Mouse (Mus musculus) stomach, embryonic 16.5 days (tissue): ENCODE measurements at regions not wholly inside any gene's neighbourhood (a gene's known extent, or its start where the extent isn't known, plus 50 kb on each side); places are given as distances from the start of the nearest gene placed in this dataset.

Experiments used
- ATAC-seq: fragments of 200-750 bp; cut with Nextera tagmentation; 2 replicates; pipeline ENCODE4 v1.8.0; 2017; ENCODE audit warnings: moderate number of reproducible peaks, moderate TSS enrichment; ENCODE audit not compliant: insufficient read depth, low FRiP score
- H3K27ac ChIP-seq: fragments of 300-500 bp; sonication (generic); 2 replicates; pipeline ENCODE4 v1.5.1; 2014; ENCODE audit warnings: low read length
- H3K27me3 ChIP-seq: fragments of 300-500 bp; sonication (generic); 2 replicates; pipeline ENCODE4 v1.6.1; 2014; ENCODE audit warnings: low read length, control low read depth, mixed read lengths; ENCODE audit not compliant: control insufficient read depth, insufficient read depth
- H3K36me3 ChIP-seq: fragments of 300-500 bp; sonication (generic); 2 replicates; pipeline ENCODE4 v1.6.1; 2014; ENCODE audit warnings: low read length; ENCODE audit not compliant: control insufficient read depth, insufficient read depth
- H3K4me1 ChIP-seq: fragments of 300-500 bp; sonication (generic); 2 replicates; pipeline ENCODE4 v1.6.1; 2014; ENCODE audit warnings: low read length, control low read depth, mixed read lengths; ENCODE audit not compliant: control insufficient read depth, insufficient read depth
- H3K4me2 ChIP-seq: fragments of 300-500 bp; sonication (generic); 2 replicates; pipeline ENCODE4 v1.6.1; 2014; ENCODE audit warnings: low read depth, low read length, mixed read lengths
- H3K4me3 ChIP-seq: fragments of 300-500 bp; sonication (generic); replicated peaks from 2 replicates; pipeline ENCODE4 v1.5.1; 2014; ENCODE audit warnings: mild to moderate bottlenecking, low read length
- H3K9ac ChIP-seq: fragments of 300-500 bp; sonication (generic); 2 replicates; pipeline ENCODE4 v1.6.1; 2014; ENCODE audit warnings: low read length
- H3K9me3 ChIP-seq: fragments of 300-500 bp; sonication (generic); replicated peaks from 2 replicates; pipeline ENCODE4 v1.6.1; 2016; ENCODE audit warnings: low read length, control low read depth; ENCODE audit not compliant: control insufficient read depth
- WGBS: fragments of 180-500 bp; shearing (Covaris S2); extraction: QIAGEN DNeasy Blood & Tissue Kit; methylation state at CpG from one replicate; pipeline ENCODE4 v1.1.7; 2014; 5-methylcytosine and 5-hydroxymethylcytosine counted together

- Histone ChIP-seq H3K36me3 (no peaks in the 10 kb centered on the region), H3K4me2 (no peak overlapping the region), H3K4me1 (no peaks in the 10 kb centered on the region), H3K9ac (no peak overlapping the region), H3K4me3 (no peak overlapping the region), H3K27ac (no peak overlapping the region), H3K9me3 (no peaks in the 10 kb centered on the region), H3K27me3 (no peaks in the 10 kb centered on the region)
- peak; percentile 72 for ATAC-seq
- 64% methylated on average over 2 of the region's 2 CpGs for WGBS
These were observed 540.5 kb upstream of the Btbd3 start for GRCm38 (mm10) chr2:137715891-137716290.

- no peaks in the 10 kb centered on the region for H3K9me3 ChIP-seq
- H3K4me1 ChIP-seq = no peaks in the 10 kb centered on the region
- H3K36me3 ChIP-seq = no peaks in the 10 kb centered on the region
- H3K27ac ChIP-seq = no peak overlapping the region
- ATAC-seq = no peak
- no peak overlapping the region for H3K4me3 ChIP-seq
- no peak overlapping the region for H3K9ac ChIP-seq
- no peaks in the 10 kb centered on the region for H3K27me3 ChIP-seq
- WGBS = 23% methylated on average over 4 of the region's 4 CpGs
- H3K4me2 ChIP-seq = no peak overlapping the region
These were observed 549.8 kb upstream of the Btbd3 start for GRCm38 (mm10) chr2:137706528-137706988.

- no peak for ATAC-seq
- Histone ChIP-seq H3K4me2 (0 out of 2 replicates have a peak overlapping the region, but pooled peaks have one; percentile 4), H3K27me3 (no peaks in the 10 kb centered on the region), H3K4me3 (no peak overlapping the region), H3K27ac (no peak overlapping the region), H3K9me3 (no peaks in the 10 kb centered on the region), H3K36me3 (no peaks in the 10 kb centered on the region), H3K9ac (no peak overlapping the region), H3K4me1 (no peaks in the 10 kb centered on the region)
- WGBS = 47% methylated on average over 14 of the region's 14 CpGs
These were observed 550.5 kb upstream of the Btbd3 start for GRCm38 (mm10) chr2:137705724-137706422.

GRCm38 (mm10) chr2:137704948-137705723 is 551.2 kb upstream of the Btbd3 start:
- H3K9ac ChIP-seq = no peak overlapping the region
- no peaks in the 10 kb centered on the region for H3K36me3 ChIP-seq
- 70% methylated on average over 12 of the region's 12 CpGs for WGBS
- H3K4me2 ChIP-seq = no peak overlapping the region
- H3K27ac ChIP-seq = no peak overlapping the region
- H3K9me3 ChIP-seq = no peaks in the 10 kb centered on the region
- no peak overlapping the region for H3K4me3 ChIP-seq
- H3K27me3 ChIP-seq = no peaks in the 10 kb centered on the region
- H3K4me1 ChIP-seq = no peaks in the 10 kb centered on the region
- no peak for ATAC-seq

DNA sequence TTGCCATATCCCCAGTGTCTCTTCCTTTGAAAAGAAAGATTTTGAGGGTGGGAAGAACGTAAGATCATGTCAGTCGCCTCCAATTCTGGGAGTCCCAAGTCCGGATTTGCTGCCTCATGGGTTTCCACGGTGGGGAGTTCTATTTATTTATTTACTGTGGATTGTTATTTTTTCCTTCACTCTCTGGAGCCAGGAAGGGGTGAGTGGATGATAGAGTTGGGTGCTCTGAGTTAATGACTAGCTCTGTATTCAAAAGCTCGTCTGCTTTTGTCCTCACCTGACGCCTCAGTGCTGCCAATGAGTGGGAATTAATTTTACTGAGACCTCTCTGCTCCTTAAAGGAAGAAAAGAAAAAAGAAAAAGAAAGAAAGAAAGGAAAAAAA is 551.8 kb upstream of the Btbd3 start:
- Histone ChIP-seq H3K4me2 (no peak overlapping the region), H3K27me3 (no peaks in the 10 kb centered on the region), H3K27ac (no peak overlapping the region), H3K4me1 (no peaks in the 10 kb centered on the region), H3K36me3 (no peaks in the 10 kb centered on the region), H3K9ac (no peak overlapping the region), H3K9me3 (no peaks in the 10 kb centered on the region), H3K4me3 (no peak overlapping the region)
- no peak for ATAC-seq
- 68% methylated on average over 6 of the region's 6 CpGs for WGBS

DNA sequence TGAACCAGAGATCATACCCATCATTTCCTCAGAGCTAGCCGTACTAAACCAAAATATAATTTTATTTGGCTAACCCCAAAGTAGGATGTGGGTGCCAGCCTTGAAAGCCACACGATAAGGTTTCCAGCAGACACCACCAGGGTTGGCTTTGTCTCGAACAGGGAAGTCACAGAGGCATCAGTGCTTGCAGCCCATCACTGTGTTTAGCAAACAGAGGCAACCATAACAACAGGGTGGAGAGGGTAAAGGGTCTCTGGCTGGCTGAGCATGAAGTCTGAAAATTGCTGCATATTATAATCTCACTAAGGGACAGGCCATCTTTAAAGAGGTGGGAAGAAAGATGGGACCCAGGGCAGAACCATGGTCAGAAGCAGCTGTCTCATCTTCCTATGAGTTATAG is 552.3 kb upstream of the Btbd3 start:
- WGBS = 71% methylated on average over 3 of the region's 3 CpGs
- no peaks in the 10 kb centered on the region for H3K4me1 ChIP-seq
- H3K9me3 ChIP-seq = no peaks in the 10 kb centered on the region
- H3K9ac ChIP-seq = no peak overlapping the region
- H3K27me3 ChIP-seq = no peaks in the 10 kb centered on the region
- H3K27ac ChIP-seq = no peak overlapping the region
- H3K4me3 ChIP-seq = no peak overlapping the region
- H3K36me3 ChIP-seq = no peaks in the 10 kb centered on the region
- no peak overlapping the region for H3K4me2 ChIP-seq
- ATAC-seq = no peak

- H3K4me1 ChIP-seq = no peaks in the 10 kb centered on the region
- H3K27ac ChIP-seq = no peak overlapping the region
- H3K4me3 ChIP-seq = no peak overlapping the region
- WGBS = 90% methylated on average over 5 of the region's 5 CpGs
- no peak overlapping the region for H3K9ac ChIP-seq
- no peaks in the 10 kb centered on the region for H3K27me3 ChIP-seq
- no peaks in the 10 kb centered on the region for H3K36me3 ChIP-seq
- ATAC-seq = no peak
- H3K4me2 ChIP-seq = no peak overlapping the region
- H3K9me3 ChIP-seq = no peaks in the 10 kb centered on the region
These were observed 560.5 kb upstream of the Btbd3 start for GRCm38 (mm10) chr2:137695885-137696284.

GRCm38 (mm10) chr2:137694020-137694419 is 562.3 kb upstream of the Btbd3 start:
- H3K4me3 ChIP-seq = no peak overlapping the region
- H3K36me3 ChIP-seq = no peaks in the 10 kb centered on the region
- no peak for ATAC-seq
- H3K9me3 ChIP-seq = no peaks in the 10 kb centered on the region
- H3K4me1 ChIP-seq = no peaks in the 10 kb centered on the region
- H3K9ac ChIP-seq = no peak overlapping the region
- 71% methylated on average over 3 of the region's 3 CpGs for WGBS
- H3K27me3 ChIP-seq = no peaks in the 10 kb centered on the region
- H3K4me2 ChIP-seq = no peak overlapping the region
- no peak overlapping the region for H3K27ac ChIP-seq

GRCm38 (mm10) chr2:137687208-137687607 is 569.2 kb upstream of the Btbd3 start:
- H3K4me2 ChIP-seq = no peak overlapping the region
- H3K4me3 ChIP-seq = no peak overlapping the region
- no peaks in the 10 kb centered on the region for H3K27me3 ChIP-seq
- ATAC-seq = no peak
- H3K9me3 ChIP-seq = peaks cover 2% of the 10 kb centered on the region; the same call in 1 of the 2 replicates
- H3K9ac ChIP-seq = no peak overlapping the region
- no peaks in the 10 kb centered on the region for H3K36me3 ChIP-seq
- no peak overlapping the region for H3K27ac ChIP-seq
- 76% methylated on average over 11 of the region's 11 CpGs for WGBS
- H3K4me1 ChIP-seq = no peaks in the 10 kb centered on the region; the same call in 1 of the 2 replicates
